Mouse (Mus musculus): ENCODE data around the gene Gm21874. TPM values are rescaled to one million over a fixed set of nuclear protein-coding genes. Genes with fewer than 3 reads are reported as not detected.
"Not testable (repeated sequence)": the region's sequence is repeated elsewhere in the genome, so short reads cannot be mapped to it uniquely, and the experiment has no call there.

Gm21874 gene
- total RNA-seq (2022) = not detected

GRCm38 (mm10) chrY:9416048-9416447, at the start of gene Gm21874:
TSS of gene Gm21874 (minus strand) at chrY:9416148.
- DNase-seq (ENCODE audit: low spot score in 2 of 2) = not testable (repeated sequence)

Other genes with a start within 250 kb of the Gm21874 start
- gene Gm21721, start 214.0 kb downstream of the Gm21874 start, total RNA-seq (2022) = not detected
- not detected for gene Gm21812, start 69.0 kb downstream of the Gm21874 start, total RNA-seq (2022)

Data from left cerebral cortex, adult 8-10 months (tissue).